Mouse (Mus musculus) A20 (cell line): ENCODE data around the gene Col27a1.

Experiments used
- DNase-seq: peaks from one replicate; pipeline ENCODE4 v3.0.0-alpha.2; 2011; ENCODE audit warnings: low read depth, low spot score

Gene Col27a1

GRCm38 (mm10) chr4:63222246-63222645, 8.4 kb downstream of the Col27a1 start:
- DNase-seq: no peak

DNA sequence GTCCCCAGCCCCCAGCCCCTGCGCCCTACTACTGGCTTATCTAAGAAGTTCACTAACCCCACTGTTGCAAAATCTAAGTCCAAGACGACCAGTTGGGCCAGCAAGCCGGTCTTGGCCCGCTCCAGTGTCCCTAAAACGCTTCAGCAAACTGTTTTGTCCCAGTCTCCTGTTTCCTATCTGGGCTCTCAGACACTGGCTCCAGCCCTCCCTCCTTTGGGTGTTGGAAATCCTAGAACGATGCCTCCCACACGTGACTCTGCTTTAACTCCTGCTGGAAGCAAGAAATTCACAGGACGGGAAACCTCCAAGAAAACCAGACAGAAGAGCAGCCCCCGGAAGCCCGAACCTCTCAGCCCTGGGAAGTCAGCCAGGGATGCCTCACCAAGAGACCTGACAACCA, 11.6 kb downstream of the Col27a1 start:
- no peak for DNase-seq

GRCm38 (mm10) chr4:63226164-63226882, 12.5 kb downstream of the Col27a1 start:
- no peak for DNase-seq

- no peak for DNase-seq
These were observed 13.1 kb downstream of the Col27a1 start for GRCm38 (mm10) chr4:63226883-63227235.

GRCm38 (mm10) chr4:63228943-63229342, 15.1 kb downstream of the Col27a1 start:
- DNase-seq: no peak

DNA sequence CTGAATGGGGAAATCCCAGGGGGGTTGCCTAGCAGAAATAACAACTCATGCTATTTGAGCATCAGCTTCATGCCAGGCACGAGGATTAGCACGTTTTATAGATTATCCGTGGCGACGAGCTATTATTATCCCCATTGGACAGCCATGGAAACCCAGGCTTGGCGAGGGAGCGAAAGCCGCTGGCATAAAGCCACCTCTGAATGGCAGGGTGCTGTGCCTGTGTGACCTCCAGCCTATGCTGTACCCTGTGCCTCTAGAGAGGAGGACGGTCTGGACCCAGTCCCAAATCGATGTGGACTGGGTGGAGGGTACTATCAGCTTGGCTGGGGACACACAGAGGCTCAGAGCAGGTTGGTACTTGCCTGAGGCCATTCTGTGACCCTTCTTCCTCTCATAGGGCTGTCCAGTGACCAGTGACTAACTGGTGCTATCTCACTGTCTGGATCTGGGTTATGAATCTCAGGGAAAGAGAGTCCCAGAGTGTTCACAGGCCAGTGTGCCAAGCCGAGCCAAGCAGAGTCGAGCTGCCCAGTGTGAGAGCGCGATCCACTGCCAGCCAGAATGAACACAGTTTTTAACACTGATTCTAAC, 16.3 kb downstream of the Col27a1 start:
- DNase-seq: no peak

- no peak for DNase-seq
These were observed 17.3 kb downstream of the Col27a1 start for GRCm38 (mm10) chr4:63231121-63231520.

GRCm38 (mm10) chr4:63232542-63233020, 18.8 kb downstream of the Col27a1 start:
- no peak for DNase-seq

DNA sequence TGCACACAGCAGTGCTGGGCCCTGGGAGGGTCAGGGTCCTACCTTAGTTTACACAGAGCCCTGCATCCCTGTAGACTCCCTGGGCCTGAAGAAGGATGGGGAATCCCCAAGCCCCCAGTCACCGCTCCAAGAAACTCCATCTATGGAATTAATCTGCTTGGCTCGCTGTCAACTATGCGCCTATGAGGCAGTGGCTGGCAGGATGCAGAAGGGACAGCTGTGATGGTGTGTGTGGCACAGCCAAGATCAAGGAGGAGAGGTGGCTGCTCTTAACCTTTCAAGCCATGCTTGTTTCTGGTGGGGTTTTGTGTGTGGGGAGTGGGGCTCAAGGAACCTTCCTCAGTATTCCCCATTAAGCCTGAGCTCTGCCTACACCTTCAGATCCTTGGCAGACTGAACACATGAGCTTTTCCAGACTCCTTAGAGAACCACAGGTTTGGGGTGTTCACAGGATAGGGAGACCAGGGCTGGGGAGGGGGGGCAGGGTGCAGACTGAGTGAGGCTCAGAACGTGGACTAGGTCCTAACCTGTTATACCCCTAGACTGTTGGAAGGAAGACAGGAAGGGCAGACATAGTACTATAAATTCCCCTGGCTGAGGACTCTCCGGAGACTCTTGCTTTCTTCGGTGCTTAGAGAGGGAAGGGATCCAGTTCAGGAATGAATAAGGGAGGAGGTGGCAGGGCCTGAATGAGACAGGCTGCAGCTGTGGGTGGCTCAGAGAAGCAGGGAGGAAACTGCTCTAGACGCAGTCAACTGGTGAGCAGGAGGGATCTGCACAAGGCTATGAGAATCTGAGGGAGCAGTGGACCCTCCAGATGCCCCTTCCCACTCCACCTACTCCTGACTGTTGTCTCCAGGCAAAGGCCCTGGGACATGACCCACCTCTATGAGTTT, 20.0 kb downstream of the Col27a1 start:
- no peak for DNase-seq

- no peak for DNase-seq
These were observed 21.0 kb downstream of the Col27a1 start for GRCm38 (mm10) chr4:63234852-63235251.

DNA sequence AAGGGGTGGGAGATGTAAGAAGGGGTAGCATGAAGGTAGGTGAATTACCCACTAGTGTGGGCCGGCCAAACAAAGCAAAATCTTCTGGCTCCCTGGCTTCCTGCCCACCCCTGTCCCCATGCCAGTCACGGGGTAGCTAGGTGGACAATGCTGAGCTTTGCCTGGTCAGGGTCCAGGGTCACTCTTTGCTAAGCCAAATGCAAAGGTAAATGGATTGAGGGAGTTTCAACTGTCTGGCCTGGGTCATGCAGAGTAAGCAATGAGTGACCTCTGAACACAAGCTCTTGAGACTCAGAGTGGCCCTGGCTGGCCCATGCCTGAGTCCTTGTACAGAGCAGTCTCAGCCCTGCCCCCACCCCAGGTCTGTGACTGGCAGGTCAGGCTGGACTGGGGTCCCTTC, 22.4 kb downstream of the Col27a1 start:
- no peak for DNase-seq

DNA sequence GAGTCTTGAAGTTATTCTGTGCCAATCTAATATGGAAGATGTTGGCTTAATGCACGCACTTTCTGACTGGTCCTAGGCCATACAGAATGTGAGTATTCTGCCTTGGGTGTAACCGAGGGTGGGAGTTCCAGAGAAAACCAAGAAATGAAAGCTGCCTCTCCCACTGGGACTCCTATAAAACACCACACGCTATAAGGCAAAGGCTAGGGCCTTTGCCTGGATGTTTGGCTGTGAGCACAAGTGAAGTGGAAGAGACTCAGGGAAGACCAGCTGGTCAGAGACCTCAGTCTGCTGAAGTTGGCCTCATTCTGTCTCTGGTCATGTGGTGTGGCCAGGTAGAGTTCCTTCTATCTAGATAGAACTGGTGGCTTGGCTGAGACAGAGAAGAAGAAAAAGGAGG, 23.4 kb downstream of the Col27a1 start:
- DNase-seq: no peak

- no peak for DNase-seq
These were observed 24.3 kb downstream of the Col27a1 start for GRCm38 (mm10) chr4:63238141-63238540.

GRCm38 (mm10) chr4:63238722-63239121, 24.9 kb downstream of the Col27a1 start:
- no peak for DNase-seq

GRCm38 (mm10) chr4:63241031-63241430, 27.2 kb downstream of the Col27a1 start:
- DNase-seq: no peak

GRCm38 (mm10) chr4:63247991-63248390, 34.2 kb downstream of the Col27a1 start:
- DNase-seq: no peak

DNA sequence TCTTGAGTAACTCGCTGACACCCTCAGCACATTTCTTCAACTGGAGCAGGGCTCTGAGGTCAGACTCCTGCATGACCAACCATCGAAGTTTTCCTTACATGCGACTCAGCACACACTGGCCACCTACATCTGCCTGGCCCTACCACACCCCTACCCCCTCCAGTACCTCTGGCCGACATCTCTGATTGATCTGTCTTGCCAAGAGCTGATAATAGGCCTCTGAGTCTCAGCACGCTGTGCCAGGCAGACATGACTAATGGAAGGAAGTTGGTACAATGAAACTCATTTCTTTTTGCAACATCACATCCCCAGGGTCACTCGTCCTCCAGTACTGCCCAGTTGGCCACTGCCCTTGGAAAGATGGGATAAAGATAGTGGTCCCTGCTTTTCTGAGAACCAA, 35.1 kb downstream of the Col27a1 start:
- DNase-seq: no peak

GRCm38 (mm10) chr4:63251760-63252159, 38.0 kb downstream of the Col27a1 start:
- no peak for DNase-seq

DNA sequence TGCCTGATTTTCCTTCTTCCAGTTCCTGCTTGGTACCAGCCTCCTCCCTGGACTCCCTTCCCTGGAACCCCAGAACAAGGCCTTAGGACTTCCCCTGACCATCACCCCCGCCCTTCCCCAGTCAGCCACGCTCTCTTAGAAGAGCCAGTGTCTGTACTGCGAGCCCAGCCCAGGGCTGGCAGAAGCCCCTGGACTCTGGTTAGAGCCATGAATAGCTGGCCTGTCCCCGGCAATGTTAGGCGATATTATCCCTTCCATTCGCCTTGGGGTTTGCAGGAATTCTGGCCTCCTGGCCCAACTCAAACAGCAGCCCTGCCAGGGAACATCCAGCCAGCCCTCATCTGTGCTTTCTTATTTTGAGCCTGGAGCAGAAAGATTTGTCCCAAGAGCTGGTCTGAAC, 39.9 kb downstream of the Col27a1 start:
- no peak for DNase-seq

GRCm38 (mm10) chr4:63254151-63254550, 40.3 kb downstream of the Col27a1 start:
- DNase-seq: no peak

DNA sequence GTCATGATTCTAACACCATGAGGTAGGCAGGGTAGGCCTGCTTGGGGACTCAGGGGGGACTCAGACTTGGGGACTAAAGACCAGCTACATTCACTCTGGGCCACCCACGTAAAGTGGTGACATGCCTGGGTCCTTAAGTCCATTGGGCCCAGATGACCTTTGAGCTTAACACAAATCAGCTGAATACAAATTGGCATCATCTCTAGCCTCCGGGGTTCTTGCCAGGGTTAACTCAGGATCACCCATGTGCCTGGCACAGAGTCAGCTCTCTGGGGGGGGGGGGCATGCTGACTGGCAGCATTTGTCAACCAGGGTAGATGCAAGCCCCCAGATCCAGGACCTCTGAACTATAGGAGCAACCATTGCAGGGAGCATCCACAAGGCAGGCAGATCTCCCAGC, 42.6 kb downstream of the Col27a1 start:
- no peak for DNase-seq

DNA sequence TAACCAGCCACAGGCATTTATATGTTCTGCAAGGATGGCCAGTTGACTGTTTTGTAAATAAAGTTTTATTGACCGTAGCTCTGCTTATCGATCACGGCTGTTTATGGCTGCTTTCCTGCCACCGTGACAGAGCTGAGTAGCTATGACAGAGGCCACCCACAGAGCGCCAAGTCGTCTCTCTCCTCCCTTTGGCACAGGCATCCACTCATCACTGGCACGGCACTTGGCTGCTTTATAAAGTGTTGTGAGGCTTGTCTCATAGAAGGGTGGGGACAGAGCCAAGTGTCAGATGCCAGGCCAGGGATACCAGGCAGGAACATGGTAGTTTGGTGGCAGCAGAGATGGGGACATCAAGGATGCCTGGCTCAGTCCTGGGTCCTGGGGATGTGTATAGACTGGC, 43.5 kb downstream of the Col27a1 start:
- DNase-seq: no peak
